Mouse (Mus musculus): ENCODE measurements at regions not wholly inside any gene's neighbourhood (a gene's known extent, or its start where the extent isn't known, plus 50 kb on each side); places are given as distances from the start of the nearest gene placed in this dataset.

DNA sequence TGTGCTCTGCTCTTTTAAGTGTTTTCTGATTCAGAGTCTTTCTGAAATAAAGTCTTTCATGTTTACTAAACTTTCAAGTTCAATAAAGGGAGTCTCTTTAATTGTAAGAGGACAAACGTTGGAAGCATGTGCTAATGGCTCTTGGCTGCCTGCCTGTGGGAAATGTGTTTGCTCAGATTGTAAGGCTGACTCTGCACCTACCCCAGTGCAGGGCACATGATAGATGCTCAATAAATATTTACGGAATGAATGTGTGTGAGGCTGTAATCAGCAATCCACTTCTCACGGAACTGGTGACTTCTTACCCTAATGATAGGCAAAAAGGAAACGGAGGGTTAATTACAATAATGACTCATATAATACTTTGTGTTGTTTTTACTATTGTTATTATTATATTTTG, 389.0 kb upstream of the Klf4 start:
- DNase-seq = no peak

DNA sequence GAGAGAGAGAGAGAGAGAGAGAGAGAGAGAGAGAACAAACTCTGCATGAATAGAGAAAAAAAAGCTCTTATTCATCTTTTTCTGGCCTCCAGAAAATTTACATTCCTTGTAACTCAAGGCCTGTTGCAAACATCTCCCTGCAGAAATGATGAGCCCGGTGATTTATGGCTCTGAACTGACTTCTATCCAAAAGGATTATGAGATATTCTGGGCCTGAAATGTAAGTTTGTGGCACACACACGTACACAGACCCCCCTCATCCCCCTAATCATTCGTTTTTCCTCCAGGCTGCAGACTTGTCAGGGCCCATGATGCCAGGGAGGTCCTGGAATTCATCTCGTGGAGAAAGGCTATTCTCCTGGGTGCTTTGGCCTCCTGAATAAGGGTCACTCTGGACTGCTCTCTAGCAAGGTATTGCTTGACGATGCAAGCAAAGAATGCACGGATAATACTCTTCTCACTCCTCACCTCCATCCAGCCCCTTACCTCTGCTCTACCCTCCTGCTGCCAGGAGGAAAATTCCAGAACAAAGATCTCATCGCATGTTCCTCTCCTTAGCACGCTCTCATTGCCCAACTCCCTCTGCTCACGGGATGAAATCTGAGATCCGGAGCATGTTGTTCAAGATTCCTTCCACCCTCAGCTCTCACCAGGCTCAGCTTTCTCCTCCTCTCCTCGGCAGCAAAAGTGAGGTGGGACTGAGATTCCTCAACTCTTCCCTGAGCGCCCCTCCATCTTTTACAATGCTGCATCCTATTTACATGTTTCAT, 362.0 kb upstream of the Klf4 start:
- DNase-seq = no peak

DNA sequence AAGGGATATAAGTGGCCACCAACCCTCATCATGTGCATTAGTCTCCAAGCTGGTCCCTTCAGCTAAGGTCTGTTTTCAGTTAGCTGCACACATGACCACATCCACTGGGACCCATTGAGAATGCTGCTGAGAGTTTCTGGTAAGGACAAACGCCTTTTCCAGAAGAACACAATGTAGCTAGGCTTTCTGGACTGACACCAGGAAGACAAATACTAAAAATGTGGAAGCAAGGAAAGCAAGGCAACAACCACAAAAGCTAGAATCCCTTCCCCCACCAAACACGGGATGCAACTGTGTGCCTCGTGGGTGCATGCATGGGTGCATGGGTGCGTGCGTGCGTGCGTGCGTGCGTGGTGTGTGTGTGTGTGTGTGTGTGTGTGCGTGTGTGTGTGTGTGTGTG, 359.4 kb upstream of the Klf4 start:
- DNase-seq = no peak

DNA sequence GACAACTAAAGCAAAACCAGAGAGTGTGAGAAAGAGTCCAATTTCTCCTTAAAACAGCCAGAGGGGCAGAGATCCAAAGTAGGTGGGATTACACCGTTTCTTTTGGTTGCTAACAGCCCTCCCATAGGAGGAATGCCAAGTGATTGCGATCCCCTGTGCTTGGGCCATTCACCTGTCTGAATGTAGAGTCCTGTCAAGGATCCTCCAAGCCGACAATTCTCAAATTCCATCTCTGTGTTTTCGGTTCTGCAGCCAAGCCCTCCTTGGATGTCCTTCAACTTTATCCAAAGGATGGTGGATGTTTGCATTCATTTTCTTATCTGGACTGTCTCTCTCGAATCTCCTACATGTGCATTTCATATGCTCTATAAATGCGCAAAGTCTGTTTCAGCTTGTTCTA, 355.3 kb upstream of the Klf4 start:
- DNase-seq = no peak

DNA sequence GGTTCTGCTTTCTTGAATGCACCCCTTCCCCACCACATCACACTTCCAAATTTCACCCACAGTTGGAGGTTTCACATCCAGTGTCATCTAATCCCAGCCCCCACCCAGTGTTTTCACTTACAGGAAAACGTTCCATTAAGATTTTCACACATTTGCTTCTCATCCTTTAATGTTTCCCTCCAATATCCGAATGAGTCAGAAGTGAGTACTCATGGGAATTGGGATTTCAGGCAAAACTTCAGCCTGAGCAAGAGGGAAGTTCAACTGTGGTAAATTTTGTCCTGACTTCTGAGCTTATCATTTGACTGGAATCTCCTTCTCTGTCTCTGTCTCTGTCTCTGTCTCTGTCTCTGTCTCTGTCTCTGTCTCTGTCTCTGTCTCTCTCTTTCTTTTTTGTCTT, 350.3 kb upstream of the Klf4 start:
- DNase-seq = no peak

DNA sequence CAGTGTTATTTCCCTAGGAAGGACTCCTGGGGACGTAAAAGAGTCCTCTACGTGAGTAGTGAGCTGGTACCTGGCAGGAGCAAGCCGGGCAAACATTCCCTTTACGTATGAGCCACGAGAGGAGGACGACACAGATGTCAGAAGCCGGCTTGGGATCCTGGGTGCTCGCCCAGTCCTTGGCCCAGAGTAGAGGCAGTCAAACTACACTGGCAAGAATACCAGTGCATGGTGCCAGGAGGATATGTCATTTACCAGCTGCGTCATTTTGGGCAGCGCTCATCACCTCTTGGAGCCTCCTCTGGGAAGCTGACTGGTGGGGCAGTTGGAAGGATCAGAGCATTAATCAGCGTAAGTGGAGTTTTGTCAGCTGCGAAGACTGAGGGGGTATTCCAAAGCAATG, 343.0 kb upstream of the Klf4 start:
- peak; percentile 16 to 51 for DNase-seq

DNA sequence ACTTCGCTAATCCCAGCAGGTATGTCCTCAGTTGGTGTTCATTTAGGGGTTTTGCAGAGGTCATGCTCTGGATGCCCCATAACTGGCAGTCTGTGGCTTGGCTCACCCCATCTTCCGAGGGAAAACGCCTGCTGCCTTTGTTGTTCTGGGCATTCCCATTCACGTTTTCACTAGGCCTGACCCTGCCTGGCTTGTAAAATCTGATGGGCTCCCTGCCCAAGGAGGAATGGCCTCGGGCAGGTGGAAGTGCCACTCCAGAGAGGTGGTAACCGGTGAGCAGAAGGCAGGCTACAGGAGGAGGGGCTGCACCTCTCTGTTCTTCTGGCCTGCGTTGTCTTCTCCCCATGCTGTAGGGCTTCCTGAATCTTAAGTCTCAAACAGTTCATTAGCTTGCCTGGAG, 342.6 kb upstream of the Klf4 start:
- peak; percentile 11 to 34 for DNase-seq

DNA sequence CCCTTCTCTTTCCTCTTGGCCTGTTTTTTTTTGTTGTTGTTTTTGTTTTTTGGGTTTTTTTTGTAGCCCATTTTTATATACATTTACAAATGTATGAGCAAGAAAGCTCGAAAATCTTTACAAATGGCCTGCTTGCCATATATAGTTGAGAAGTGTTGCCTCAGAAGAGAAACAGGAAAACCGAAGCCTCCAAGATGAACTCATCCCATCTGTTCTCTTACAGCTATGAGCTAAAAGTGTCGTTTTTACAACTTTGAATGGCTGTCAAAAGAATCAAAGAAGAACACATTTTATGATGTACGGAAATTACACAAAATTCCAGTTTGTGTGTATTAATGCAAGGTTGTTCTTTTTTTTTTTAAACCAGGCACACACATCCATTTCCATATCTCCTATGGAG, 342.0 kb upstream of the Klf4 start:
- DNase-seq = no peak

DNA sequence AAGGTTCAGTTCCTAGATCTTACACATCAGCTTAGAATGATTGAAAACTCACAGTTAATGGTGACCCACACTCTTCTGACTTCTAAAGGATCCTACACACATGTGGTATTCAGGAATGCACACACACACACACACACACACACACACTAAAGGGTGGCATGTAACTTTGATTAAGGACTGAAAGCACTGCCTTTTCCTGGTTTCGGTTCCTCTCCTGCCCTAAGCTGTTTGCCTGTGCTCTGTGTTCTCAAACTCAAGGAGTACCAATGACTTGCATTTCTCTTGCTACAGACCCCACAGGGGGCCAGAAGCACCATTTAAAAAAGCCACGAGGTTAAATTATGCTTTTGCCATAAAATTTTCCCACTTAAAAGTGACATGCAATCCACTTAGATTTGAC, 327.8 kb upstream of the Klf4 start:
- DNase-seq = no peak

DNA sequence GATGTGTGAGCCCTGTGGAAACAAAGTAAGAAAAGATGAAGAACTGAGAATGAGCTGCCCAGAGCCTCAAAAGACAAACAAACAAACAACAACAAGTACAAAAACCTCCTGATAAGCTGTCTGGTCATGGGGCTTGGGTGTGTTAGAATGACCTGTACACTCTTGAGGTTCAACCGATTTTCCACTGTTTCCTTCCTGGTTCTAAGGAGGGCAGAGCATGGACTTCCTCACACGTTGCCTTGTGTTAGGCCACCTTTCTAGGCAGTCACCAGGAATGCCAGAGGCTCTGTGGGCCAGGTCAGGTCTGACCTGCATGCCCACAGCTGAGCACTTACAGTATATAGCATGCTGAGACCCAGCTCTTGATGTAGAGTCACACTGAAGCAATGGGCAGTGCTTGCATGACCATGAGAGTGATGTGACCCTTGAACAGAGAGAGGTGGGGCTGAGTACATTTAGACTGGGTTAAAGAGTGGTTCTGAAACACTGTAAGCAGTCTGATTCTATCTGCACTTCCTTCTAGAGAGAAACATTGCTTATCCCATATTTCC, 327.0 kb upstream of the Klf4 start:
- DNase-seq = no peak

DNA sequence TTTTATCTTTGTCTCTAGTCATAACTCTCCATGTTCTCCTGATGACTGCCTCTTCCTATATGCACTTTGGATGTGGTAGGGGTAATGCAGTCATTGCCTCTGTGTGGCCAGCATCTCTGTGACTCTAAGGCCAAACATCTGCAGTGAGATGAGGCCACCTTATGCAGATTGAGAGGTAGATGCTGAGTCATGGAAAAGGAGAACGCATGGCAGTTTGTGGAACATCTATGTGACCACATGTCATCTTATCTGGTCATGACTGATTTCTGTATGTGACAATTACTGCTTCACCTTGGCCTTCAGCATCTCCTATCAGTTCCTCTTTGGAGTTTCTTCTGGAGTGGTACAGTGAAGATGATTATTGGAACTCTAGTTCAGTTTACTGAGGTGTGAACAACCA, 319.2 kb upstream of the Klf4 start:
- DNase-seq = no peak

DNA sequence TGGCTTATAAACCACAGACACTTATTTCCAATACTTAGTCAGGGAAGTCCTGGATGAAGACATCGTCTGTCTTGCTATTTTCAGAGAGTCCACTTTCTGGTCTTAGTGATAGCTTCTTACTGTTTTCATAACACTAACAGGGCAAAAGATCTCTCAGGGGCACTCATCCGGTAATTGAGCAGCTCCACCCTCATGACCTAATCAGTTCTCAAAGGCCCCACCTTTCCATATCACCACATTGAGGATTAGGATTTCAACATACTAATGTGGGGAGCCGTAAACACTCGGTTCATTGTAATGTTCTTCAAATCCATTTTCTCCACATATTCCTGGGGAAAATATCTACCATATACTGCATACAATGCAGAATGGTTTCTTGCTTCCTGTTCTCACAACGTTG, 318.8 kb upstream of the Klf4 start:
- no peak for DNase-seq

DNA sequence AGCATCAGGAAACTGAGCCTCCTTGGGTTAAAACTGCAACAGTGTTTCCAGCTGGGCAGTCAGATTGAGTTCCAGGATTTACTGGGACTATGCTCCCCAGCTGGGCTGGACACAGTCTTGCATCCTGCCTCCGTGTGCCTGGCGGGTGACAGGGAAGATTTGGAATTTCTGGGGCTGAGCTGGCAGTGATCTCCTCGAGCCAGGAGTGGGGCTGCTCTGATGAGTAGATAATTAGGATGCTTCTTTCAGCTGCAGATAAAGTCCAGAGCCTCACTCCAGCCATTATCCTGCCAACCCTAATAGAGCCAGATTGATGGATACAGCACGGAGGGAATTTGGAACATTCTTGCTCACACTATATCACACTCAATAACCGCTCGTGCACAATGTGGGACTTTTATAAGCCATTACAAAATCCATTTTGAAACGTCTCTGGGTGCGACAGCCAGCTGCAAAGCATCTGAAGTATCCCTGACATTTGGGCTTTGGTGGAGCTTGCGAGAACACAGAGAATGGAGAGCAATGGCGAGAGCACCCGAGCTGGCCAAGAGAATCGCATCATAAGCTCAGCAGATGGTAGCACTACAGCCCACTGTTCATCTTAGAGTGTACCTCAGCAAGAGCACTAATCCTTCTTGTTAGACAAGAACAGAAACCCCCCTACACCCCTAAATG, 311.6 kb upstream of the Klf4 start:
- peak; percentile 49 to 80 for DNase-seq

DNA sequence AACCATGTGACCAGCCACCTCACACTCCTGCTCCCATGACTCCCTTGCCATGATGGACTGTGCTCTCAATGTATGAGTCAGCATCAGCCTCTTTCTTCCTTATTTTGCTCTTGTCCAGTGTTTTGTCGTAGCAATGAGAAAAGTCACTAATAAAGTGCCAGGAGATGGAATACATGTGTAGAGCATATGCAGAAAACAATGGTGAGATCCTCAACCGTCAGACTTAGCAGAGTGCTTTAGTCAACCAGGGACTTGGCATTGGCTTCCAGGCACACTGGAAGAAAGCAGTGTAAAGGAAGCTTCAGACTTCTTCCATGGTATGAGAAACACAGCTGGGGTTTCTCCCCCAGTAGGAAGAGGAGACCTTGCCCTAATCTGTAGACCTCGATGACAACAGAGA, 306.3 kb upstream of the Klf4 start:
- no peak for DNase-seq

DNA sequence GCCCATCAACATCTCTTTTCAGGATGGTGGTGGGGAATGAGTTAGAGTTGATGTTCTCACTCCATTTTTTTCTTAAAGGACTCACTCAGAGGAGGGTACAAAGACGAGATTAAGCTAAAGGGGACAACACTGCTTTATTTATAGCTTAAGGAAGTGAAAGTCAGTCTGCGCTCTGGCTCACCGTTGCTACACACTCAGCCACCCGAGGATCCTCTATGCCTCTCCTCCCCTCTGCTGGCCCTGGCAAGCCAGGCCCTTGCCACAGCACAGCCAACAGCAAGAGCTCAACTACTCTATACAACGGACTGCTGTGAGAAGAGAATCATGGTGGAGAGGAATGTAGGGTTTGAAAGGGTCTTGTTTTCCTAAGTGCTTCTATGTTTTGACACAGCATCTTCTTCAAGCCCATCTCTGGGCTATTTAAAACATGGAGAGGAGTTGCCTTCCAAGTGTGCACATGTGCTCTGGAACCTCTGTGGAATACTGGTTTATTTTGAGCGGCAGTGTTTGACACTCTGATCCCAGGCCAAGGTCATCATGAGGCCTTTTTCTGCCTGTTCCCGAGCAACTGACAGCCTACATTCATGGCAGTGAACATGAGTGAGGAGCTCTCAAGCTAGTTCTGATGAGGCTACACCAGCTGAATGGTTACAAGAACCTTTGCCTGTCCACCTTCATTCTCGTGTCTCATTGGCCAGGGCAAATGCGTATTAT, 291.9 kb upstream of the Klf4 start:
- DNase-seq = peak; percentile 55 to 60

DNA sequence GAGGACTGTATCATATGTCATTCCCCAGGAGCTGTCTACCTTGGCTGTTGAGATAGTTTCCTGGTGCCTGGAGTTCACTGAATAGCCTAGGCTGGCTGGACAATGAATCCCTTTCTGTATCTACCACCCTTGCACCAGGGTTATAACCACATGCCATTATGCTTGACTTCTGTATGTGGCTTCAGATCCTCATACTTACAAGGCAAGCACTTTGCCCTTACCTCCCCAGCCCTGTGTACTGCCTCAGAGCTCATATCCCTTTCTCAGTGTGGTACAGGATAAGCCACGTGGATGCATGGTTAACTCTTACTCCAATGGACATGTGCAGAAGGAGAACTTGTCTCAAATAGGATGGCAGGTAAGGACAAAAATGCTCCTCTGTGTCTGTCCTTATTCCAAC, 291.3 kb upstream of the Klf4 start:
- DNase-seq = no peak

DNA sequence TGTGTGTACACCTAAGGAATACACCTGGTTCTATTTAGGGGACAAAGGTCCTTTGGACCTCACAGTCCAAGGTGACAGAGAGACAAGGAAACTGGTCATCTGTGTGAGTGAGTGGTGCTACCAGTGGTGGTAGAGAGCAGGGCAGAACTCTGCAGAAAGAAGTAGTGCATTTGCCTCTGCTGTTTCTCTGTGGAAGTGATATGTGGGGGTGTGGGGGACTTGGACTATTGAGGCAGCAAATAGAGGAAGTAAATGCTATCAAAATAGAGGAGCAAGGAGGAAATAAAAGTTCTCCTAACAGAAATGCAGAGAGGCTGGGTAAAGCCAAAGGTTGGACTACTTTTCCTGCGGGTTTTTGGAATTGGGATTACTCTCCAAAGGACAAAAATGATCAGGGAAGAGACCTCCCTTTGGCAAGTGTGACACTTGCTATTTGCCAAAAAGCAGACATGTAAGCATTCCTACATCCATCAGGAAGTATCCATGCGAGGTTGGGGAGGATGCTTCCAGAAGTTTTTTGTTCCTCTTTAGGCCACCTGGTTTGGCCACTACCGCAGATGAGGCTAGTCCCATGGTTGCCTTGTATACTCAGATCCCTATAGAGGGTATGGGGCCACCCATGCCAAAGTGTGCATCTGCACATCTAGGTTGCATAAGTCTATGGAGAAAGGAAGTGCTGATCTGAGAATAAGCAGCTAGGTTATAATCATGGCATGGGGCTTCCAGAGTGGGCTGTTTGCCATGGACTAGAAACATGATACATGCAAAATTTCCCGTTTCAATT, 285.0 kb upstream of the Klf4 start:
- DNase-seq = no peak

DNA sequence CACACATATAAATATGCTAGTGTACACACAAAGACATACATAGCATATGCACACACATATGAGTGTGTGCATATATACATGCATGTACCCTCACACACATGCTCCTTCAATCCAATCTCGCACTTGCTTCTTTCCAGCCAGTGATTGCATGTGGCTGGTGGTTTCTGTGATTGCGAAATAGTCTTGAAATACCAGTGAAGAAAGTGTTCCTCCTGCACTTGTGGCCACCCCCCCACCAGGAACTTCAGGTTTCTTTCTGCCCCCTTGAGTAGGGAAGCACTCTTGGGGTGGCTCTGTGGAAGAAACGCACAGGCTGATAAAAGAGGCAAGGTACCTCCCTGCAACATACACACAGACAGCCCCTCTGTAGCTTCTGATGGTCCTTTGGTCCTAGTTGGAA, 283.6 kb upstream of the Klf4 start:
- peak; percentile 43 to 54 for DNase-seq

DNA sequence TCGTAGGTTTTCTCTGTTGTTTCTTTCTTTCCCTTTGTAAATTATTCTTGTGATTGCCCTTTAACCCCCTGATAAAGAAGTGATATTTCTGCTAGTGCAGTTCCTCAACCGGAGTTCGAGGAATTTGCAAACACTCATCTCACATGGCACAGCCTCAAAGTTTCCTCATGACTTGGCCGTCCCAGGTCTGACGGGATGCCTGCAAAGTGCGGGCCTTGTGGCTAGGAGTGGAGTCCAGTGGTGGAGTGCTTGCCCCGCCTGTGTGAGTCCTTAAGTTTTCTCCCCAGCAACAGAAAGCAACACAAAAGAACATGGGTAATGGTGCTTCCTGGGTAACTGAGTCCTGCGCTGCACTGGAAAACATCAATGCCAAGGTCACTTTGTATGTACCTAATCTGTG, 280.6 kb upstream of the Klf4 start:
- DNase-seq = peak; percentile 45 to 68

DNA sequence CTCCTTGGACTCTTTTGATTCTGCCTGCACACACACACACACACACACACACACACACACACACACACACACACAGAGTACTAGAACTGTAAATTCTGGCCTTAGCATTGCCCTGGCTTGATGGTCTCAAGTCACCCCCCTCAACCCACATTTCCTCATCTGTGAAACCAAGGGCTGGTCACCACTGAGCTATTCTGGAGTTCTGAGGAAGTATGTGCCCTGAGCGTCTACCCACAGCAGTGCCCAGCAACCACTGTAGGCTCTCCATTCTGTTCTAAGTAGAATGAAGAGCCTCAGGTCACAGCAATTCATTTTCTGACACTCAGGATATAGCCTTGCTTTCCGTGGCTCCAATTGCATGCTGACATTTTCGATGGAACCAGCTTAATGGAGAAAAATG, 279.4 kb upstream of the Klf4 start:
- DNase-seq = no peak

DNA sequence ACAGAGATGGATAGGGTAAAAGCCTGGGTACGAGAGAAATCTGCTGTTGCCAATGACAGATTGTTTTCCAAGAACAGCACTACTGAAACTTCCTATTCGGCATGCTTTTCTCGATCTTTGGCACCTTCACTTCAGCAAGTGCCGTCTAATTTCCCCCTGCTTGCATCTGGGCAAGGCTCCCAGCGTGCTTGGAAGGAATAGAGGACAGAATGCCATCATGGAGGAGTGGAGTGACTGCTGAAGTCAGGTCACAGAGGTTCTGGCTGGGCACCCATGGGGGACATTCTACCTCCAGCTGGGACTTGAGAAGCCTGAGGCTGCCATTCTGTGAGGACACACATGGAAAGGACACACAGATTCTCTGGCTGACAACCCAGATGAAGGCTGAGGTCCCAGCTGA, 276.2 kb upstream of the Klf4 start:
- no peak for DNase-seq

DNA sequence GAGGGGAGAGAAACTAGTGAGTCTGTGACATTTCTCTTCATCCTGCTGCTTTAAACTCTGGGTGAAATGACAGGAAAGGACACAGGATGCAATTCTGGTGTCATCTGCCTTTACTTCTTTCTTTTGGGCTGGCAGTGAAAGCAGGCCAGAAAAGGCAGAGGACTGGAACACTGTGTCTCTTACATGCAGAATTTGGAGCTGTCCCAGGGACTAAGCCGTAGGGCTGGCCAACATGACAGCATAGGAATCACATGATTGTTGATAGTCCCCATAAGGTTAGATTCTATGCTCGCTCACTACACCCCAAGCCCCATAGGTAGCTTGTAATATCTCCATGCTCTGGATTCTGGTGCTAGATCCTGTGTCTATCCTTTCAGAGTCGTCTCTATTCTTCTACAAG, 274.5 kb upstream of the Klf4 start:
- DNase-seq = no peak

Data from lung, postnatal 4 days (tissue).